Mouse (Mus musculus): ENCODE results near the gene G430095P16Rik.

- TF ChIP-seq CTCF (IDR thresholded peaks at IDR 0.05; ENCODE audit: insufficient read depth, low read depth, low read length), result no peak
- TF ChIP-seq POLR2A (IDR thresholded peaks at IDR 0.05; ENCODE audit: insufficient read depth, low read depth, low read length), result no peak
Observed at GRCm38 (mm10) chr8:84709931-84710330, 12.9 kb upstream of the G430095P16Rik start.

Measured in olfactory bulb, adult 2 months (tissue).